Mouse (Mus musculus): ENCODE measurements at regions not wholly inside any gene's neighbourhood (a gene's known extent, or its start where the extent isn't known, plus 50 kb on each side); places are given as distances from the start of the nearest gene placed in this dataset.

DNA sequence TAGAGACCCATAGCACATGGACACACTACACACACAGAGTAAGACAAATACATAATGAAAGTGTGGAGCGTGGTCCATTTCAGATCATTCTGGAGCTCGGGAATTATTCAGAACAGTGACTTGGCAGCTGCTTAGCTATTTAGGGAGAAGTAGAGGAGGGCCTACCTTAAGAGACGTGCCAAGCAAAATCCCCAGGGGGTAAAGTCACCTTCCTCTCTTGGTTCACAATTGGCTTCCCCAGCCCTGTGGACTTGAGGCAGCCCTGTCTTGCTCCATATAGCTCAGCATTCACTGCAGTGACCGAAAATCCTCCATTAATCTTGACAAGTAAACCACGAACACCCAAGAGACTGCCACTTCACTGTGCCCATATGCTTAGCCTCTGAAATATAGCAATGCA is 574.8 kb downstream of the 1810013L24Rik start:
- TF ChIP-seq CTCF (IDR thresholded peaks at IDR 0.05; ENCODE audit: insufficient read depth, low read depth, low read length) (no peak), POLR2A (IDR thresholded peaks at IDR 0.05; ENCODE audit: insufficient read depth, low read depth, low read length) (no peak)

Measured in olfactory bulb, adult 2 months (tissue).